Mouse (Mus musculus) stomach, postnatal 0 days (tissue): ENCODE results near the gene Insl5.

Experiments
- CTCF ChIP-seq: IDR thresholded peaks from 2 replicates; pipeline ENCODE4 v1.5.1; 2016; ENCODE audit warnings: antibody characterized with exemption, low read depth, mild to moderate bottlenecking, moderate library complexity
- EP300 ChIP-seq: optimal IDR thresholded peaks from 2 replicates; pipeline ENCODE3; 2016; ENCODE audit warnings: antibody characterized with exemption

- peak; percentile 40 for TF ChIP-seq CTCF
- no peak for TF ChIP-seq EP300
These were observed 16.4 kb upstream of the Insl5 start for GRCm38 (mm10) chr4:103042997-103043396.
